Mouse (Mus musculus) spleen, postnatal 10 days (tissue): ENCODE measurements at regions not wholly inside any gene's neighbourhood (a gene's known extent, or its start where the extent isn't known, plus 50 kb on each side); places are given as distances from the start of the nearest gene placed in this dataset.

Experiments
- DNase-seq, 2 experiments: peaks; one replicate each; pipeline ENCODE4 v3.0.0; 2021 to 2022; ENCODE audit warnings: low spot score in 2 of 2

DNA sequence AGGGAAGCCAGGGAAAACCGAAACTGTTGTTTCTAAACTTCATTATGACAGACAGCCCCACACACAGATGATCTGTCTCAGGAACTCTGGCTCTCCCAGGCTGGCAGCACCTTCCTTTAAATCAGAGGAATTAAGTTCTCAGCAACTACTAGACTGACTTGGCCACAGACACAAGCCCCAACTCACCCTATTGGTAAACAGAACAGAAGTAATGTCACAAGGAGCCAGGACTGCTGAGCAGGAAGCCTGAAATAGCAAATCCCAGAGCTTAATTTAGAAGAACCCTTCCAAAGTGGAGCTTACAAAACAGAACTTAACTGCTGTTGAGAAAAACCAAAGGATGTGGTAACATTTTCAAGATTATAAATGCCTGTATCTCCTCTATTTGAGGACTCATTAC lies 174.8 kb downstream of the Nfkbiz start:
- DNase-seq = no peak

DNA sequence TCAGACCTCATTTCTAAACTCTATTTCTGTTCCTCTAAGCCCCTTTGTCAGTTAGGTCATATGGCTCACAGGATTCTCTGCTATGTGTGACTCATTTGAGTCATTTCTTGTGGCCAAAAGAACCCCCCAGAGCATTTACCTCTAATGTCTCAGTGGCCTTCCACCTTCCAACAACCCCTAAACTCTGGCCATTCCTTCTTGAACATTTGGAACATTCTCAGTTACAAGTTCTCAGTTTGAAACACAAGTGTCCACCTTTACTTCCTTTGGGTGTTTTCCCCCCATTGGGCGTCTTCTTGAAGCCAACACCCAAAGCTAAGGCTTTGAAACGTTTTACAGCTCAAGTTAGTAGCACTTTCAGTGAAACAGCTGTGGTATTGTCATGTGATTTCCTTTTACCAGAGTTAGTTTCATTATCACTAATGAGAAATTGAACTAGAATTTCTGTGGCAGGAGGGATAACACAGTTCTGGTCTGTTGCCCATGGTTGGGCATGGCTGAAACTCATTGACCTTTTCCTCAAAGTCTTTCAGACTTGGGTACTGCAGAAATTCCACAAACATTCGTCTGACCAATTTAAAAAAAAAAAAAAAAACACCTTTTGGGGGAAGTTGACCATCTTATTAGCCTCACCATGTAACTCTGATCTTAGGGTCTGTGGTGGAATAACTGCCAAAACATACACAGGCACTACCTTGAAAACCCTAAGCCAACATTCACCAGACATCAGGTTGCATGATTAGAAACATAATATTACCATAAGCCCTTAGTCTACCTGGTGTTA lies 201.8 kb downstream of the Nfkbiz start:
- DNase-seq = peak in 1 of 2 experiments; percentile 18

DNA sequence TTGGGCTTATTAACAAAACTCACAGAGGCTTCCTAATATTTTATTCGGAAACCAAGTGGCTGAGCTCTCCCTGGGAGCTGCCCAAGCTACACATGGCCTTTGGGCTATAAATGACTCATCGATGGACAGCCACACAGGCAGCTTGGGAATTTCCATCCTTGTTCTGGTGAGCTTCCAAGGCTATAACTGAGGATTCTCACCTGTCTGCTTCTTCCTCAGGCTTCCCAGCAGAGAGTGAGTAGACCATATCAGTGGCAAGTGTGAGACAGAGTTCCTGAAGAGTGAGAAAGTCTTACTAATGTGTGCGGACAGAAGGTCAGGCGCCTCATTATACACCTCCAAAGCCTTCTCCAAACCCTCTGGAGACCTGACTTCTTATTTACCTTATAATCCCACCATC lies 202.5 kb downstream of the Nfkbiz start:
- DNase-seq = no peak

DNA sequence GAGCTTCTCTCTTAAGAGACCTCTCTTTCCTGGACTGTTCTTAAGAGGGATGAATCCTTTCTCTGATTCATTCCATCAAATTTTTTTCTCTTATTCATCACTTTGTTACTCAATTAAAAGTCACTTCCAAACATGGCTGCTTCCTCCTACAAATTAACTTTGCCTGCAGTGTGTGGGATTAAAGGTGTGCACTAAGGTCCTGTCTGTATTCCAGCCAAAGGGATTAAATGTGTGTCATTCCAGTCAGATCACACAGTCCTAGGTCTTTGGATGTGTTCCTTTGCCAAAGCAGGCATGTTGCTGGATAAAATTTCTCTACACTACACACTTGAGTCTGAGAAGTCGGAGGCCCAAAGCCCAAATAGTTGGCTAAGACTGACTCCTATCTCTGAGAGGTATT lies 204.0 kb downstream of the Nfkbiz start:
- DNase-seq = no peak

DNA sequence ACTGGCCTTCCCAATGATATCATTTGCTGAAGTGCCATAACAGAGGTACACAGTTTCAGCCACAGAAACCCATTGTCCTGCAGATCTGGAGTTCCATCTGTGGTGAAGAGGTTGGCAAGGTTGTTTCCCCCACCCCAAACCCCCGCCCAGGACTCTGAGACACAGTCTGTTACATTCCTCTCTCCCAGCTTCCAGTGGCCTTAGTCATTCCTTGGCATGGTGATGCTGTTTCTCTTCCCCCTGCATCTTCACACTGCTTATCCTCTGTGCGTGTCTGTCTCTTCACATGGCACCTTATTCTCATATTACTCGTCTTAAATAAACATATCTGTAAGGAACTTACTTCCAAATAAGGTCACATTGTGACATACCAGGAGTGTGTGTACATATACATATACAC lies 206.5 kb downstream of the Nfkbiz start:
- no peak for DNase-seq

DNA sequence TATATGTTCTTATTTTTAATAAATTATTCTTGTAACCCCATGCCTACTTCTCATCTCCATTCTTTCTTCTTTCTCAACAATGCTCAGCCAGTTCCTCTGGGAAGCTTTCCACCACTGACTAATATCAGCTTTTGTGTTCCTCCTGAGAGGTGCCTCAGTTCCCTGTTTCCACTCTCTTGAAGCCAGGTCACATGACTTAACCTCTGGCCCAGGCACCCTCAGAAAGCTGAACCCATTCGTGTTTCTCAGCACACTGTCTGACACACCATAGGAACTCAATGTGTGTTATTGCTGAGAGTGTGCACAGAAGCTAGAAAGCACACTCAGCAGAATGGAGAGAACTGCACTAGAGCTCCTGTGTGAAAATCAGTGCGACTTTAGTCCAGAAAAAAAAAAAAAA lies 207.1 kb downstream of the Nfkbiz start:
- no peak for DNase-seq

DNA sequence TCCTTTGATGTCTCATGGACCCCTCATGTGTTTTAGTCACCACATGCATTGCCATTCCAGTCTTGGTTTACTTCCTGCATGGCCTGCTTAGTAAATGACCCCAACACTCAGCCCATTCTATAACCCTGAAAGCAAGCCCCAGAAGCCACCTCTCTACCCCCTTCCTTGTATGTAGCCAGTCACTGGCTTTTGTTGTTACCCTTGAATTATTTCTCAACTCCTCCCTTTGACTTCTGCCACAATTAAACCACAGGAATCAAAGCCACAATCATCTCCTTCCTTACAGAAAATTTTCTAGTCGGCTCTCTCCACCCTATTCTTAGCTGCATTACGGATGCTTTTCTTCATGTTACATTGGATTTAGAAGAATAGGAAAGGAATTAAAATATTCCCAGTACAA lies 207.7 kb downstream of the Nfkbiz start:
- DNase-seq = no peak

DNA sequence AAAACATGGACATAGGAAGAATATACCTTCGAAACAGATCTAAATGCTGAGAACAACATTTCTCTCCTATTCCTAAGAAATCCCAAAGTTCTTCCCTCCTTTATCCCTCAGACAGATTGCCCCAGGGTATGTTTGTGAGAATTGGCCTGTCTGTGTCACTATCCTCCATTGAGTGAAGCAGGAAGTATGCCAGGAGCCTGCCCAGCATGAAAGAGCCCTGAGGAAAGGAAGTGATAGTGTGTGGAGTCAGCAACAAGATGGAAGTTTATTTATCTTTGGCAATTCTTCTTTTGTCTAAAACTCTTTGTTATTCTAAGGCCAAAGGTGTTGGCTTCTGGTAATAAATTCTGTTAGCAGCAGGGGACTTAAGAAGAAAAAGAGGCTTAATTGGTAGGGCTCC lies 211.2 kb downstream of the Nfkbiz start:
- DNase-seq = no peak

DNA sequence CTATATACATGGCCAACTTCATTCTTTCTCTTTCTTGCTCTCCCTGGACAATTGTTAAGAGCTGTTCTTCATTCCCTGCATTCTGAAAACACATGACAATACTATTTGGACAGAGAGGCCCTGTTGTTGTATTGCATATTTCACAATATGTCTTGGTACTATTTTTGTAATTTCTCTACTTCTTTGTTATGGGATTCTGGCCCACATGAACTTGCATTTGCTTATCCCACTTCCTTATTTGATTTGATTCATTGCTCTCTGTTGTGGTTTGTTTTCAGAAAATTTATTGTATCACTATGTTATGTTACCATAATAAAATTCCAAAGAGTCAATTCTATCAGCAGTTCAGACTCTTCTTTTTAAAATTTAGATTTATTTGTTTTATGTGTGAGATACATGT lies 215.3 kb downstream of the Nfkbiz start:
- DNase-seq = no peak

DNA sequence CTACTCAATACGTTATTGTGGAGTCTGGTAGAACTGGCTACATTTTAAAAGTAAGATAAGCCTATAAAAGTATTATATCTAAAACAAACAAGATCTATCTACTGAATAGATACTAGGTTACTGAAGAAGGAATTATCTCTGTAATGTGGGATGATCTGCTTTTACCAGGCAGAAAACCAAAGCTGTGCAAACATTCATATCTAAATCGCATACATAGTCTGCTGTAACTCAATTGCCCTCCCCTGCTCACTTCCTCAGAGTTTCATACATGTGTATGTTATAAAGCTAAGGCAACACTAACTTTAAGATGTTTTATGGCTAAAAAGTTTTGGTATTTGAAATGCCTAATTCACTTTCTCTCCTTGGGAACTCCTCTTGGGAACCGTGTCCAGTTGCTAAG lies 219.0 kb downstream of the Nfkbiz start:
- DNase-seq = no peak

DNA sequence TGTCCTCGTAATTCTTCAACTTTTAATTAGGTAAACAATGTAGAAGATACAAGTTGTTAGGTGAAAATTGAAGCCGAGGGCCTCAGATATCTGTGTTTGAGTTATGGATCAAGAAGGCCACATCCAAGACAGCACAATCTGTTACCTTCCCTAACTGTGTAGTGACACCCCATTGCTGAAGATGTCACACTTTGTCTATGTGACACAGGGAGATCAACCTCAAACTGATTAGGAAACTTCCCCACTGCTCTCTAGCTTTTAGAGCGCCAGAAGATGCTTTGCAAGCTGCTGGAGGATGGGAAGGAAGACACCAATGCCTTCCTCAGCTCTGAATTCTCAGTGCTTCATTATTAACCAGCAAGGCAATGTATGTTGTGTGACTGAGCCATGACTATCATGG lies 220.7 kb downstream of the Nfkbiz start:
- no peak for DNase-seq

DNA sequence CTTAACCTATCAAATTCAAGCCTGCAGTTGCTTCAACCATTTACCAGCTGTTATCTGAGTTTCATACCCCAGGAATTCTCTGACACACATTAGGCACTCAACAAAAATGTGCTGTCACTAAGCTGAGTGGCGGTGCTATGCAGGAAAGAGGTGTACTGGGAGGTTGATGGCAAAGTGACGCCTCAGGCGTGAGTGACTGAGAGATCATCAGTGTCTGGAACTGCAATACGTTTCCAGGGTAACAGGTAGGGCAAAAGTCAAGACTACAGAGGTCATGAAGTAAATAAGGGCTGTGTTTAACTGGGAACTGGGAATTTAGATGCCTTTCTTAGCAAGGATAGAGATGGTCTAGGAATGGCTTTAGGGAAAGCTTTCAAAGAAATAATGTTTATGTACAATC lies 221.2 kb downstream of the Nfkbiz start:
- DNase-seq = no peak

DNA sequence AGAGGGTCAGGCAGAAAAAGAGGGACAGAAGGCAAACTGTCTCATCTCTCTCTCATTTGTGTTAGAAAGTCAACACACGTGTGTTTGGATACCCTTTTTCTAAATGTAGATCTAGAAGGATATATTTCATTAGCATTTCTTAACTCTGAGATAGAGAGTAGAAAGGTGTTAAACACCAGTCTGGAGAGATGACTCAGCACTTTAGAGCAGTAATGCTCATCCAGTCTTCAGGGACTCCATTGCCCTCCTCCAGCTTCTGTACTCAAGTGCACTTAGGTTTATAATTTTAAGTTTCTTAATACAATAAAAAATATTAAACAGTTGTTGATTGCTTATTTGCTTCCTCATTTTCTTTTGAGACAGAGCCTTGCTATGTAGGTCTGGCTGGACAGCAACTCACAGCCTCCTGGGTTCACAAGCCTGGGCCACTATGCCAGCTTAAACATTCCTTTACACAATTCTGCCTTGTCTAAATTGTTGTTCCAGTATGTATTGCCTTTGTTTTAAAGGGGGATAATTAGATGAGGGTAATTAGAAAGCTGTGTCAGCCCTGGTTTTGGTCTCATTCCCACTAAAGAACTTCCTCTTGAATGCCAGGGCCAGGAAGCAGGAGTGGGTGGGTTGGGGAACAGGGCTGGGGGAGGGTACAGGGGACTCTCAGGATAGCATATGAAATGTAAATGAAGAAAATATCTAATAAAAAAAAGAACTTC lies 222.1 kb downstream of the Nfkbiz start:
- DNase-seq = no peak

DNA sequence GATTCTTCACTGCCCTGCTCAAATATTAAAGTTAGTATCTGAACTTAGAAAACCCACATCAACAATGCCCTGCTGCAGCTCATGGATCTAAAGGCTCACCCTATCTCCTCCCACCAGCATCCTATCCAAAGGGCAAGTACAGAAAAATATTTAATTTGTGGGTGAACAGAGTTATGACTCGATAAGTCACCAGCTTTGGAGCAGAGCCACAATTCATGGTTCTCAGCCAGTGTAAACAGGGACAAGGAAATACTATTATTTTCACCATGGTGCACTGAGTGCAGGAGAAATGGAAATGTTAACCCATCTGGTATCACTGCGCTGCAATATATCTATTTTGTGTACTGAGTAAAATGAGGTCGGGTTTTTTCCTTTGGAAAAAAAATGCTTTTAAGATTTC lies 225.8 kb downstream of the Nfkbiz start:
- no peak for DNase-seq

DNA sequence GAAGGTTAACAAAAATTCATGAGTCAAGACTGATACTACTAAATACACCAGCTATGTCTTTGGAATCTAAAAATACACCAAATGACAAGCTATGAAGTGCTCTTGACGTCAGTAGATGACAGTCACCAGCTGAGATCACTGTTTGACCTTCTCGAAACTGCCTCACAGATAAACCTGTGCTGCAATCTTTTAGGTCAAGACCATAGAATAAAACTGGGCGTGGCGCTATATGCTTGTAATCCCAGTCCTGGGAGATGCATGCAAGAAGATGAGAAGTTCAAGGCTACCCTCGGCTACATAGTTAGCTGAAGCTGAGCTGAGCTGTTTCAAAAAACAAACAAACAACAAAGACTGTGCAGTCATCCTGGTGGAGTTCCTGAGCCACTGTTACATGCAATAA lies 226.7 kb downstream of the Nfkbiz start:
- DNase-seq = no peak

DNA sequence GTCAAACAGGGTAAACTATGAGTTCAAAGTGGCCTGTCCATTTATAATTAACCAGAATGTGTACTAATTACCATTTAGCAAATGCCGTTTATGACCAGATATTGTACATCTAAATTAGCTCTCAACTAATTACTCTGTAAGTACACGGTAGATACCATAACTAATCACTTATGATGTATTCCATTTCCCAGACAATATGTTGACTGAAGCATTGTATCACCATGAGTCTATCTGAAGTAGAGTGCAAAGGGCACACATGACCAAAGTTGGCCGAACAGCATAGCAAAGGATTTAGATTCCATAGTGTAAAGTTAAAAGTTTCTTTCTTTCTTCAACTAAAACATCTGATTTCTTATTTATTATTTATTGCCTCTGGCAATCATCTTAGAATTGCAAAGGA lies 227.5 kb downstream of the Nfkbiz start:
- no peak for DNase-seq

DNA sequence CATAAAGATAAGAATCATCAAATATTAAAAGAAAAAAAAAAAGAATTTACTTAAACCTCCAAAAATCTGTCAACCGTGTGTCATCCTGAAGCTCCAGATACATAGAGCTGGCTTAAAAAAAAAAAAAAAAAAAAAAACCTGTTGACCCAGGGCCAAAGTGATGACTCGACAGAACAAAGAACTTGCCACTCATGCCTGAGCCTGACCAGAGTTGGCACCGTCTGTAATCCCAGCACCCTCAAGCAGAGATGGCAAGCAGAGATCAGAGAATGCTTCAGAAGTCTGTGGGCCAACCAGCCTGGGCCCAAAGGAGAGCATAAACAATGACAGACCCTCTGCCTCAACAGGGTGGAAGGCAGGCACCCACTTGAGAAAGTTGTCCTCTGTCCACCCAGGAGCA lies 230.3 kb downstream of the Nfkbiz start:
- DNase-seq = no peak

DNA sequence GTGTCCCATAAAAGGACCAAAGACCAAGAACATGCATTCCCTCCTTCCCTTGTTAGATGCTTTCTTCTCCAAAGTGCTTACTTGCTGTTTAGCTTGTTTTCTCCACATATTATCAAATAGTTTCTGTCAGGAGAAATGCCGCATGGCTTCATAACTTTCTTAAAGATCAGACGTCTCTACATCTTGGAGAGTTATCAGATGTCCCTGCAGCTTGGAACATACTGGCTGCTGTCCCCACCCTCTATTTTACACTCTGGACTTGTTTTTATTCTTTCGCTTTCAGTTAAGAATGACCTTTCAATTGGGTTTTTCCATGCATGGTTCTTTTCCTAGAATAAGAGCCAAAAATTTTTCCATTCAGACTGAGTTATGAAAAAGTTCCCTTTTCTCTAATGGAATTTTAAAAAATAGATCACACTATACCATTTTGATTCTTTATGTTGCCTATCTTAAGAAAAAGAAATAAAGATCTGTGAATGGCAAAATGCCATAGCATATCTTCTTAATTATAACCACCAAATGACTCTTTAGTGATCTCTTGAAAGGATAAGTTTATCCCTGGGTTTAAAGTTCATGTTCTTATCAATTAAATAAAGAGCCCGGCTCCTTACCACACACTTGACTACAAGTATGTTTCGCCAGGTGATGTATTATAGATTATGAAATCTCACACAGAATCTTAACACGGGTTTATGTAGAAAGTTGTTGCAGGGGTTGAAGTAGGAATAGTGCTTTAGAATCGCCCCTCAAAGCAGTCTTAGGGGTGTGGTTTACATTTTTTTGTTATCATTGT lies 232.1 kb downstream of the Nfkbiz start:
- no peak for DNase-seq

DNA sequence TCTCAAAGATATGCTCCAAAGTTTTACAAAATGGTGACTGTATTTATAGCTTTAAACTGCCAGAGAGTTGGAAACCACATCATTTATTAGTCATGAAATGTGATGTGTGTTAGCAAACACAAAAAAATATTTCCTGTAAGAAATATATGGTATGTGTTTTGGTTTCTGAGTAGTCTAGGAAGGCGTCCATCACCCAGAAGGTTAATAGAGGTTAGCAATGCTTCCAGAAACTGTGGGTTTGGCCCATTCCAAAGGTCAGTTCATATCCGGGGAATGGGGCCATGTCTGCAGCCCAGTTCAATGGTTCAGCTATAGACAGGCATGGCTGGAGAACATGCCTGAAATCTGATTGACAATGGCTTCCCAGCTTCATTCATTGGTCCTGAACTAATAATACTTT lies 235.1 kb downstream of the Nfkbiz start:
- no peak for DNase-seq

DNA sequence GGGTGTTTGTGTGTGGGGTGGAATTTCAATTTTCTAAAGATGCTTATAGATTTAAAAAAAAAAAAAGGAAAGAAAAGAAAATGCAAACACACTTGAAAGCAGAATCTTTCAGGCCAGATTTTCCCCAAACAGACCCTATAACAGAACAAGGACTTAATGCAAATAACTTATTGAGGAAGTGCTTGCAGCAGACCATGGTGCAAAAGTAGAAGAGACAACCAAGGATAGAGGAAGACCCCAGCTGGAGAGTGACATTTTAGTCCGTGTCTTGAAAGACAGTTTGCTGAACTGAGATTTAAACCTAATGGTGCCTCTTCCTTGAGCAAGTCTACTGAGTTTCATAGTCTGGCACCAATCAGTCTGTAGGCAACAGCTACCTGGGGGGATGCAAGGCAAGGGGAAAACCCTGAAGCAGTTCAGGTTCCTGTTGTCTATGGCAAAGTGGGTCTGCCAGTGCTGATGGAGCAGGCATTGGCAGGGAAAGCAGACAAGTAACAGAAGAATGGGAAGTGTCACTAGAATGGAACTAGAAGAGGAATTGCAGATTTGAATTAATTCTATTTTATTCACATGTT lies 249.2 kb downstream of the Nfkbiz start:
- DNase-seq = no peak

DNA sequence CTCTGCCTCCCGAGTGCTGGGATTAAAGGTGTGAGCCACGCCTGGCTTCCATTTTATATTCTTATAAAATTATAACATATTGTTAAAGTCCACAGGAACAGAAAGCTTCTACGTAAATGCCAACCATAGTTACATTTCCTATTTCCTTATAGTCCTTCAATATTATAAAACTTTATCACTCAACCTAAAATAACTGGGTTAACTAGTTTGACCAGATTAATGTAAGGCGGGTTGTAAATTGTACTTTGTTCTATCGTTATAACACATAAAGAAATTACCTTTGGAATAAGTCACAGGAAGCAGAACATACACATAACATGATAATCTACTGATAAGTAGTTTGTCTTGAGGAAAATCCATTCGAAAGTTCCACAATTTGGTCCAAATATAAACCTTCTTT lies 251.6 kb downstream of the Nfkbiz start:
- no peak for DNase-seq

DNA sequence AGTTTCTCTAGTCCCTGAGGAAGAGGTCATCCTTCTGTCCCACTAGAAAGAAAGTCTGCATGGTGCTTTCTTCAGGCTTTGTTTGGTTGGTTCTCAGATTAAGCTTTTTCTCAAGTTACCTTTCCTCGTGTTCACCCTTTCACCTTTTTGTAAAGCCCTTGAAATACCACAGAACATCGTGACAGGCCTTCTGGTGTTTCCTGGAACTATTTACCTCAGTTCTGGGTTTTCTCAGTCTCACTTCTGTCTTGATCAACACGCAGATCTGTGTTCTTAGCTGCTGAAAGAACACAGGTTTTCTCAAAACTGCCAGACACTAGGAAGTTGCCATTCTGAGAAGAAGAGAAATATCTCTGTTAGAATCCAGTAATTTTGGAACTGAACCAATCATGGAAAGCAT lies 255.8 kb downstream of the Nfkbiz start:
- DNase-seq = no peak
